13 mouse cellular contexts compared by ENCODE assay signal in the genomic region with DNA sequence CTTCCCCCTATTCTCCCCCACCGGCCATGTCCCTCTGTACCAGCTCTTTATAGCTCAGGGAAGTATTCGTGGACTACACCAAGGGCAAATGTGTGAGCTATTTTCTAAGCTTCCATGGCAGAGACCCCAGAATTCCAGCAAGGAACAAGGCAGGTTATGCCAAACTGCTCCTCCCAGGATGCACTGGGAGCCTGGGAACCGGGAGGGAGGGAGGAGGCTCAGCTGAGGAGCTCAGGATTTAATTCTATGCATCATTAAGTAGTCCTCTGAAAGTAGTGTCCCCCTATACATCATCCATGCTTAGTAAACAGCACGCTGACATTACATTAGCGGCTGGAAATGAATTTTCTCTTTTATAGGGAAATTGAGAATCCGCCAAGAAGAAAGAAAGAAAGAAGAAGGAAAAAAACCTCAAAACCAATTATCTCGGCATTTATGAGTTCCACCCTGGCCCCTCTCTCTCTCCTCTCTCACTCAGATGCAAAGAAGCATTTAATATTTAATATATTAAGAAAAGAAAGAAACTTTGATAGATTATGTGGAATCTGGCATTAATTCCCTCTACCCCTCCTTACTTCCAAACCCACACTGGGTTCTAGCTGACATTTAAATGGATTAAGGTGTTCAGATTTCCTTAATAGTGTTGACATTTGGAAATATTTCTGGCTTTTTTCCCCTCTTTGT.
DNase-seq lines count a peak whose midpoint lies in the region; ATAC-seq lines count a peak whose summit lies in the region.
"Had no signal": no experiment of that assay in that cellular context is flagged by ENCODE, and none has a peak within 500 bp of the region (broad histone marks: within the 10 kb centered on the region; RNA-seq: fewer than 3 reads in every experiment).

No protein-coding gene starts in this region.

- DNase-seq in heart, adult 11 months = peak; percentile 33
- no peak for DNase-seq in heart, postnatal 25 days (ENCODE audit: low spot score)
- peak; percentile 48 for DNase-seq in neural tube, embryonic 11.5 days (ENCODE audit: low spot score)
- no peak for DNase-seq in neural tube, embryonic 10.5 days (ENCODE audit: extremely low spot score, low spot score)
- no peak for DNase-seq in liver, embryonic 11.5 days (ENCODE audit: low spot score)
- no peak for DNase-seq in heart, postnatal 14 days
- DNase-seq: gastrocnemius, postnatal 14 days; kidney, postnatal 25 days; thymus, adult 2 months had no signal

- H3K4me2 ChIP-seq in neural tube, embryonic 11.5 days (ENCODE audit: low read depth) = no peak overlapping the region
- H3K4me2 ChIP-seq in midbrain, embryonic 13.5 days (replicated peaks) = no peak overlapping the region
- H3K4me2 ChIP-seq in liver, embryonic 11.5 days = no peak overlapping the region
- no peak overlapping the region for H3K4me2 ChIP-seq in heart, embryonic 12.5 days
- H3K4me2 ChIP-seq: embryonic facial prominence, embryonic 15.5 days; heart, embryonic 13.5 days had no signal

- H3K36me3 ChIP-seq in neural tube, embryonic 11.5 days (ENCODE audit: control insufficient read depth, insufficient read depth, low read length) = no peaks in the 10 kb centered on the region
- no peaks in the 10 kb centered on the region for H3K36me3 ChIP-seq in midbrain, embryonic 13.5 days
- H3K36me3 ChIP-seq in liver, embryonic 11.5 days (ENCODE audit: control insufficient read depth, insufficient read depth, low read length) = no peaks in the 10 kb centered on the region
- H3K36me3 ChIP-seq in heart, embryonic 12.5 days = no peaks in the 10 kb centered on the region
- H3K36me3 ChIP-seq: embryonic facial prominence, embryonic 15.5 days; heart, embryonic 13.5 days had no signal

- ATAC-seq in neural tube, embryonic 11.5 days (ENCODE audit: insufficient read depth, low FRiP score, low TSS enrichment) = peak; percentile 72; the same call in 1 of the 2 replicates
- peak; percentile 77 for ATAC-seq in midbrain, embryonic 13.5 days
- no peak for ATAC-seq in liver, embryonic 11.5 days (replicated peaks; ENCODE audit: low FRiP score)
- no peak for ATAC-seq in heart, embryonic 12.5 days (ENCODE audit: insufficient number of reproducible peaks, low FRiP score)

- no peaks in the 10 kb centered on the region for H3K9me3 ChIP-seq in neural tube, embryonic 11.5 days (ENCODE audit: control insufficient read depth, low read length)
- no peaks in the 10 kb centered on the region for H3K9me3 ChIP-seq in midbrain, embryonic 13.5 days
- no peaks in the 10 kb centered on the region for H3K9me3 ChIP-seq in liver, embryonic 11.5 days (ENCODE audit: control insufficient read depth, low read length)
- no peaks in the 10 kb centered on the region for H3K9me3 ChIP-seq in heart, embryonic 12.5 days (replicated peaks)
- H3K9me3 ChIP-seq: embryonic facial prominence, embryonic 15.5 days; heart, embryonic 13.5 days had no signal

- no peak overlapping the region for H3K9ac ChIP-seq in neural tube, embryonic 11.5 days (ENCODE audit: low read length)
- no peak overlapping the region for H3K9ac ChIP-seq in midbrain, embryonic 13.5 days (replicated peaks)
- H3K9ac ChIP-seq in liver, embryonic 11.5 days (ENCODE audit: low read depth, low read length) = no peak overlapping the region
- H3K9ac ChIP-seq in heart, embryonic 12.5 days = no peak overlapping the region
- H3K9ac ChIP-seq: embryonic facial prominence, embryonic 15.5 days; heart, embryonic 13.5 days had no signal

- no peaks in the 10 kb centered on the region for H3K27me3 ChIP-seq in neural tube, embryonic 11.5 days (ENCODE audit: control insufficient read depth, insufficient read depth, low read length)
- H3K27me3 ChIP-seq in midbrain, embryonic 13.5 days = no peaks in the 10 kb centered on the region
- no peaks in the 10 kb centered on the region for H3K27me3 ChIP-seq in liver, embryonic 11.5 days (replicated peaks; ENCODE audit: control insufficient read depth, insufficient read depth, low read length)
- no peaks in the 10 kb centered on the region for H3K27me3 ChIP-seq in heart, embryonic 12.5 days (replicated peaks)
- H3K27me3 ChIP-seq: embryonic facial prominence, embryonic 15.5 days had no signal

- H3K4me1 ChIP-seq in neural tube, embryonic 11.5 days (ENCODE audit: control insufficient read depth, insufficient read depth, low read length) = no peaks in the 10 kb centered on the region
- peaks cover 8% of the 10 kb centered on the region for H3K4me1 ChIP-seq in midbrain, embryonic 13.5 days (replicated peaks)
- H3K4me1 ChIP-seq in liver, embryonic 11.5 days (replicated peaks; ENCODE audit: control insufficient read depth, insufficient read depth, low read length) = no peaks in the 10 kb centered on the region
- H3K4me1 ChIP-seq in heart, embryonic 12.5 days (replicated peaks) = no peaks in the 10 kb centered on the region
- H3K4me1 ChIP-seq: embryonic facial prominence, embryonic 15.5 days; heart, embryonic 13.5 days had no signal

- no peak overlapping the region for H3K4me3 ChIP-seq in neural tube, embryonic 11.5 days (ENCODE audit: low read depth, low read length)
- H3K4me3 ChIP-seq in midbrain, embryonic 13.5 days (replicated peaks) = no peak overlapping the region
- no peak overlapping the region for H3K4me3 ChIP-seq in liver, embryonic 11.5 days (ENCODE audit: low read depth, low read length)
- no peak overlapping the region for H3K4me3 ChIP-seq in heart, embryonic 12.5 days
- H3K4me3 ChIP-seq: embryonic facial prominence, embryonic 15.5 days; heart, embryonic 13.5 days had no signal

- intact Hi-C loops in heart, postnatal 25 days (cut with DNase I) = no loop called here
- intact Hi-C loops in heart, postnatal 14 days (cut with DNase I) = no loop called here

- H3K27ac ChIP-seq in neural tube, embryonic 11.5 days (ENCODE audit: low read depth, low read length) = no peak overlapping the region
- no peak overlapping the region for H3K27ac ChIP-seq in midbrain, embryonic 13.5 days
- H3K27ac ChIP-seq in liver, embryonic 11.5 days (ENCODE audit: low read depth, low read length) = no peak overlapping the region
- H3K27ac ChIP-seq in heart, embryonic 12.5 days (ENCODE audit: poor library complexity, severe bottlenecking) = no peak overlapping the region
- H3K27ac ChIP-seq: embryonic facial prominence, embryonic 15.5 days; heart, embryonic 13.5 days had no signal

- WGBS in neural tube, embryonic 11.5 days = 52% methylated on average over 7 of the region's 7 CpGs
- 39% methylated on average over 7 of the region's 7 CpGs for WGBS in midbrain, embryonic 13.5 days
- 51% methylated on average over 7 of the region's 7 CpGs for WGBS in liver, embryonic 11.5 days
- WGBS in heart, embryonic 12.5 days = 63% methylated on average over 7 of the region's 7 CpGs

Comparison
In these comparisons a context has a peak if more than half of its experiments do, and no peak if none do; other contexts are left out.
1. DNase-seq: peak in heart, adult 11 months (single experiment) and neural tube, embryonic 11.5 days (single experiment); none in heart, postnatal 25 days (single experiment), neural tube, embryonic 10.5 days (single experiment), liver, embryonic 11.5 days (single experiment) and heart, postnatal 14 days (0 of 2).
2. ATAC-seq: peak in neural tube, embryonic 11.5 days (single experiment) and midbrain, embryonic 13.5 days (single experiment); none in liver, embryonic 11.5 days (single experiment) and heart, embryonic 12.5 days (single experiment).